Mouse (Mus musculus) intestine, embryonic 15.5 days (tissue): ENCODE results near the gene Wnk2. TPM values are rescaled to one million over a fixed set of nuclear protein-coding genes. Genes with fewer than 3 reads are reported as not detected.
A peak's percentile ranks its signal among the peaks of the same experiment; 100 is the strongest.

ENCODE experiments used
- ATAC-seq: fragments of 200-750 bp; cut with Nextera tagmentation; 2 replicates; pipeline ENCODE4 v1.8.0; 2017; ENCODE audit warnings: moderate TSS enrichment, moderate library complexity
- H3K27ac ChIP-seq: fragments of 300-500 bp; sonication (generic); 2 replicates; pipeline ENCODE4 v1.5.1; 2015; ENCODE audit warnings: mild to moderate bottlenecking, inconsistent platforms
- H3K27me3 ChIP-seq: fragments of 300-500 bp; sonication (generic); replicated peaks from 2 replicates; pipeline ENCODE4 v1.6.1; 2015; ENCODE audit warnings: inconsistent platforms
- H3K36me3 ChIP-seq: fragments of 300-500 bp; sonication (generic); 2 replicates; pipeline ENCODE4 v1.6.1; 2015; ENCODE audit warnings: inconsistent platforms
- H3K4me1 ChIP-seq: fragments of 300-500 bp; sonication (generic); replicated peaks from 2 replicates; pipeline ENCODE4 v1.6.1; 2015; ENCODE audit warnings: inconsistent platforms
- H3K4me2 ChIP-seq: fragments of 300-500 bp; sonication (generic); replicated peaks from 2 replicates; pipeline ENCODE4 v1.6.1; 2015; ENCODE audit warnings: mild to moderate bottlenecking, inconsistent platforms
- H3K4me3 ChIP-seq: fragments of 300-500 bp; sonication (generic); replicated peaks from 2 replicates; pipeline ENCODE4 v1.5.1; 2015; ENCODE audit warnings: inconsistent platforms
- H3K9ac ChIP-seq: fragments of 300-500 bp; sonication (generic); 2 replicates; pipeline ENCODE4 v1.6.1; 2015; ENCODE audit warnings: inconsistent platforms
- H3K9me3 ChIP-seq: fragments of 300-500 bp; sonication (generic); 2 replicates; pipeline ENCODE4 v1.6.1; 2016; ENCODE audit warnings: inconsistent platforms
- WGBS: fragments of 180-500 bp; shearing (Covaris S2); methylation state at CpG from one replicate; pipeline ENCODE4 v1.1.7; 2015; 5-methylcytosine and 5-hydroxymethylcytosine counted together
- polyA plus RNA-seq: library from polyadenylated mRNA; unstranded; fragments of >200 nt; fragmentation: Nextera tagmentation; extraction: Ambion mirVana; gene quantifications from 2 replicates; pipeline ENCODE4 v1.2.1, GENCODE M21; 2015

Gene Wnk2
- polyA plus RNA-seq, 1 experiment from 2014 or later, result 3.1 TPM

GRCm38 (mm10) chr13:49103913-49104312, 43.9 kb downstream of the Wnk2 start:
- H3K27me3 ChIP-seq, result no peaks in the 10 kb centered on the region
- ATAC-seq, result peak; percentile 76
- H3K9me3 ChIP-seq, result no peaks in the 10 kb centered on the region
- WGBS, result 67% methylated on average over 1 of the region's 1 CpGs
- no peaks in the 10 kb centered on the region for H3K36me3 ChIP-seq
- H3K4me3 ChIP-seq, result no peak overlapping the region
- no peak overlapping the region for H3K4me2 ChIP-seq
- H3K27ac ChIP-seq, result peak overlapping the region; percentile 44
- no peak overlapping the region for H3K9ac ChIP-seq
- peaks cover 26% of the 10 kb centered on the region for H3K4me1 ChIP-seq

- no peak for ATAC-seq
- Histone ChIP-seq H3K36me3 (no peaks in the 10 kb centered on the region), H3K27ac (peak overlapping the region; percentile 44; the same call in 1 of the 2 replicates), H3K9me3 (no peaks in the 10 kb centered on the region), H3K9ac (no peak overlapping the region), H3K27me3 (no peaks in the 10 kb centered on the region), H3K4me1 (peaks cover 26% of the 10 kb centered on the region), H3K4me2 (no peak overlapping the region), H3K4me3 (no peak overlapping the region)
- 57% methylated on average over 7 of the region's 7 CpGs for WGBS
These were observed 44.6 kb downstream of the Wnk2 start for GRCm38 (mm10) chr13:49103235-49103634.

DNA sequence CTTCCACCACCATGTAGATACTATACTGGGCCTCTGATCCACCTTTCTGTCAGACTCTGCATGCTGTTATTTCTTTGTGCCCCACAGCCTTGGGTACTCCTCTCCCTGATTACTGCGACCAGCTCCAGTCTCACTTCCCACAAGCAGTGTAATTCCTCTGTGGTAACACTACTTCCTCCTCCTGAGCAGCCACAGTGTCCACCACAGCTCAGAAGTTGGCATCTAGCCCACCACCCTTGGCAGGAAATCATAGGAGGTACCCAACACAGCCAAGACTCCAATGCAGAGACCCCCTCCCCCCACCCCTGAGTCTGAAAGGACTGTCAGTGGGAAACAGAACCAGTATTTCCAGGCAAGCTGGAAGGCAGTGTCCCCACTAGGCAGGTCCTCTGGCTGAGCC, 47.4 kb downstream of the Wnk2 start:
- 71% methylated on average over 1 of the region's 1 CpGs for WGBS
- ATAC-seq, result 0 out of 2 replicates have a peak, but pooled peaks have one; percentile 23
- H3K4me1 ChIP-seq, result peaks cover 26% of the 10 kb centered on the region
- no peak overlapping the region for H3K9ac ChIP-seq
- 0 out of 2 replicates have a peak overlapping the region, but pooled peaks have one; percentile 17 for H3K27ac ChIP-seq
- H3K36me3 ChIP-seq, result no peaks in the 10 kb centered on the region
- H3K27me3 ChIP-seq, result no peaks in the 10 kb centered on the region
- no peak overlapping the region for H3K4me3 ChIP-seq
- H3K4me2 ChIP-seq, result no peak overlapping the region
- no peaks in the 10 kb centered on the region for H3K9me3 ChIP-seq

GRCm38 (mm10) chr13:49096826-49097225, 51.0 kb downstream of the Wnk2 start:
- no peak for ATAC-seq
- H3K4me2 ChIP-seq, result no peak overlapping the region
- H3K27me3 ChIP-seq, result no peaks in the 10 kb centered on the region
- H3K36me3 ChIP-seq, result 0 out of 2 replicates have a peak, but pooled peaks cover 2% of the 10 kb centered on the region
- H3K9me3 ChIP-seq, result no peaks in the 10 kb centered on the region
- WGBS, result 87% methylated on average over 4 of the region's 4 CpGs
- H3K4me1 ChIP-seq, result peaks cover 14% of the 10 kb centered on the region
- H3K4me3 ChIP-seq, result no peak overlapping the region
- H3K27ac ChIP-seq, result no peak overlapping the region
- no peak overlapping the region for H3K9ac ChIP-seq

GRCm38 (mm10) chr13:49094667-49095066, 53.1 kb downstream of the Wnk2 start:
- 46% methylated on average over 6 of the region's 6 CpGs for WGBS

DNA sequence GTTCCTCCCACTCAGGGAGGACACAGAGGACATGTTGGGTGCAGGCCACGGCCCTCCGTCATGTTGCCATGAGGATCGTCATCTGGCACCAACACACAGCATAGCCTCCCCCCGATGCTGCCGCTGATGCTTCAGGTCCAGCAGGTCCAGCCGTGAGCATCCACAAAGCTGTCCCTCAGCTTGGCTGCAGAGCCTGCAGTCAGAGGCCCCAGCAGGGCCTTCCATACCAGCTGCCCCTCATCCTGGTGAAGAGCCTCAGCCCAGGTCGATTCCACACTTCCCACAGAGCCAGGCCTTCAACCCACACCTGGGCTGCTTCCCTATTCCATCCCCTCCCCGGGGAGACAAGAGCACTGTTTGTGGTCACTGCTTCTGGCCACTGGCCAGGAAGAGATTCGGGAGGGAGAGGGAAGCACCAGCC, 54.3 kb downstream of the Wnk2 start:
- Histone ChIP-seq H3K27ac (no peak overlapping the region), H3K4me3 (no peak overlapping the region), H3K4me2 (no peak overlapping the region), H3K27me3 (no peaks in the 10 kb centered on the region), H3K36me3 (0 out of 2 replicates have a peak, but pooled peaks cover 2% of the 10 kb centered on the region), H3K9ac (no peak overlapping the region), H3K9me3 (no peaks in the 10 kb centered on the region), H3K4me1 (peaks cover 6% of the 10 kb centered on the region; the same call in 1 of the 2 replicates)
- no peak for ATAC-seq
- WGBS, result 66% methylated on average over 9 of the region's 9 CpGs

More at GRCm38 (mm10) chr13:49094667-49095066, 53.1 kb downstream of the Wnk2 start:
- Histone ChIP-seq H3K4me1 (peaks cover 6% of the 10 kb centered on the region; the same call in 1 of the 2 replicates), H3K27me3 (no peaks in the 10 kb centered on the region), H3K9ac (no peak overlapping the region; the same call in 1 of the 2 replicates), H3K4me3 (no peak overlapping the region), H3K9me3 (no peaks in the 10 kb centered on the region), H3K27ac (no peak overlapping the region), H3K4me2 (no peak overlapping the region), H3K36me3 (0 out of 2 replicates have a peak, but pooled peaks cover 2% of the 10 kb centered on the region)
- ATAC-seq, result no peak

GRCm38 (mm10) chr13:49092596-49092995, 55.2 kb downstream of the Wnk2 start:
- H3K27ac ChIP-seq, result no peak overlapping the region
- WGBS, result 74% methylated on average over 9 of the region's 9 CpGs
- no peak overlapping the region for H3K4me3 ChIP-seq
- H3K4me1 ChIP-seq, result peaks cover 7% of the 10 kb centered on the region; the same call in 1 of the 2 replicates
- H3K27me3 ChIP-seq, result no peaks in the 10 kb centered on the region
- H3K4me2 ChIP-seq, result no peak overlapping the region
- H3K9ac ChIP-seq, result no peak overlapping the region
- H3K36me3 ChIP-seq, result 0 out of 2 replicates have a peak, but pooled peaks cover 2% of the 10 kb centered on the region
- ATAC-seq, result no peak
- no peaks in the 10 kb centered on the region for H3K9me3 ChIP-seq

- H3K36me3 ChIP-seq, result 0 out of 2 replicates have a peak, but pooled peaks cover 2% of the 10 kb centered on the region
- no peak overlapping the region for H3K27ac ChIP-seq
- H3K9me3 ChIP-seq, result no peaks in the 10 kb centered on the region
- H3K4me2 ChIP-seq, result no peak overlapping the region
- no peak overlapping the region for H3K4me3 ChIP-seq
- H3K27me3 ChIP-seq, result no peaks in the 10 kb centered on the region
- ATAC-seq, result no peak
- peaks cover 9% of the 10 kb centered on the region; the same call in 1 of the 2 replicates for H3K4me1 ChIP-seq
- 88% methylated on average over 1 of the region's 1 CpGs for WGBS
- no peak overlapping the region for H3K9ac ChIP-seq
These were observed 57.6 kb downstream of the Wnk2 start for GRCm38 (mm10) chr13:49090176-49090575.

GRCm38 (mm10) chr13:49088874-49089273, 58.9 kb downstream of the Wnk2 start:
- ATAC-seq, result no peak
- Histone ChIP-seq H3K9ac (no peak overlapping the region), H3K27me3 (no peaks in the 10 kb centered on the region), H3K27ac (no peak overlapping the region), H3K4me2 (no peak overlapping the region), H3K4me3 (no peak overlapping the region), H3K9me3 (no peaks in the 10 kb centered on the region), H3K36me3 (0 out of 2 replicates have a peak, but pooled peaks cover 2% of the 10 kb centered on the region), H3K4me1 (peaks cover 5% of the 10 kb centered on the region; the same call in 1 of the 2 replicates)
- 85% methylated on average over 6 of the region's 6 CpGs for WGBS

- ATAC-seq, result no peak
- H3K4me2 ChIP-seq, result no peak overlapping the region
- H3K4me1 ChIP-seq, result 0 out of 2 replicates have a peak, but pooled peaks cover 3% of the 10 kb centered on the region
- no peak overlapping the region for H3K4me3 ChIP-seq
- no peak overlapping the region for H3K27ac ChIP-seq
- WGBS, result 55% methylated on average over 7 of the region's 7 CpGs
- no peaks in the 10 kb centered on the region for H3K9me3 ChIP-seq
- no peaks in the 10 kb centered on the region for H3K27me3 ChIP-seq
- H3K36me3 ChIP-seq, result 0 out of 2 replicates have a peak, but pooled peaks cover 2% of the 10 kb centered on the region
- H3K9ac ChIP-seq, result no peak overlapping the region
These were observed 60.4 kb downstream of the Wnk2 start for GRCm38 (mm10) chr13:49087420-49087819.

GRCm38 (mm10) chr13:49086431-49086830, 61.4 kb downstream of the Wnk2 start:
- WGBS, result 73% methylated on average over 4 of the region's 4 CpGs
- ATAC-seq, result no peak
- H3K36me3 ChIP-seq, result no peaks in the 10 kb centered on the region
- H3K9ac ChIP-seq, result no peak overlapping the region
- H3K27ac ChIP-seq, result no peak overlapping the region
- H3K4me2 ChIP-seq, result no peak overlapping the region
- H3K27me3 ChIP-seq, result no peaks in the 10 kb centered on the region
- no peaks in the 10 kb centered on the region for H3K9me3 ChIP-seq
- no peak overlapping the region for H3K4me3 ChIP-seq
- 0 out of 2 replicates have a peak, but pooled peaks cover 3% of the 10 kb centered on the region for H3K4me1 ChIP-seq

- 0 out of 2 replicates have a peak, but pooled peaks cover 3% of the 10 kb centered on the region for H3K4me1 ChIP-seq
- no peak overlapping the region for H3K9ac ChIP-seq
- no peak overlapping the region for H3K4me3 ChIP-seq
- WGBS, result 90% methylated on average over 9 of the region's 9 CpGs
- no peak for ATAC-seq
- no peaks in the 10 kb centered on the region for H3K36me3 ChIP-seq
- no peaks in the 10 kb centered on the region for H3K27me3 ChIP-seq
- no peaks in the 10 kb centered on the region for H3K9me3 ChIP-seq
- no peak overlapping the region for H3K4me2 ChIP-seq
- H3K27ac ChIP-seq, result no peak overlapping the region
These were observed 62.6 kb downstream of the Wnk2 start for GRCm38 (mm10) chr13:49085211-49085610.

DNA sequence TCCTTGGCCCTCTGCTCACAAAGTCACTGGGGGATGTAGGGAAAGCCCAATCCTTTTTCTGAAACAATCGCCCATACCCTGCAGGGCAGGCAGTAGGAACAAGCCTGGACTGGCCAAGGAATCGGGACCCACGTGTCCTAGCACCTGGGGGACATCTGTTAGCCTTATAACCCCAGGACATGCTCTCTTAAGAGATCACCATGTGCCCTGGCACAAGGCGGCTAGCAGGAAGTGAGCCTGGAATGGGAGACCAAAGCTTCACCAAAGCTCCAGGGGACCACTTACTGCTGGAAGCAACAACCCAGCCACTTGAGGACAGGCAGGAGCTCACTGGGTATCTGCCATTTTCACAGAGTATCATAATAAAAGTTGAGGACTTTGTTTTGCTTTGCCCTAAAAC, 63.0 kb downstream of the Wnk2 start:
- Histone ChIP-seq H3K4me1 (0 out of 2 replicates have a peak, but pooled peaks cover 3% of the 10 kb centered on the region), H3K4me2 (no peak overlapping the region), H3K4me3 (no peak overlapping the region), H3K27me3 (no peaks in the 10 kb centered on the region), H3K9me3 (no peaks in the 10 kb centered on the region), H3K36me3 (no peaks in the 10 kb centered on the region), H3K9ac (no peak overlapping the region), H3K27ac (no peak overlapping the region)
- ATAC-seq, result no peak
- WGBS, result 77% methylated on average over 4 of the region's 4 CpGs
